Mouse (Mus musculus) kidney, embryonic 14.5 days (tissue): ENCODE results near the gene Actn1. TPM values are rescaled to one million over a fixed set of nuclear protein-coding genes. Genes with fewer than 3 reads are reported as not detected.

Experiments
- ATAC-seq: fragments of 200-750 bp; cut with Nextera tagmentation; 2 replicates; pipeline ENCODE4 v1.8.0; 2017; ENCODE audit warnings: moderate number of reproducible peaks, mild to moderate bottlenecking, moderate TSS enrichment, moderate library complexity; ENCODE audit not compliant: low FRiP score, low TSS enrichment
- H3K27ac ChIP-seq: fragments of 300-500 bp; sonication (generic); 2 replicates; pipeline ENCODE4 v1.5.1; 2014; ENCODE audit warnings: low read depth, mild to moderate bottlenecking, low read length, moderate library complexity, mixed read lengths
- H3K27me3 ChIP-seq: fragments of 300-500 bp; sonication (generic); 2 replicates; pipeline ENCODE4 v1.6.1; 2014; ENCODE audit warnings: mild to moderate bottlenecking, low read length; ENCODE audit not compliant: control insufficient read depth, insufficient read depth
- H3K36me3 ChIP-seq: fragments of 300-500 bp; sonication (generic); 2 replicates; pipeline ENCODE4 v1.6.1; 2014; ENCODE audit warnings: low read length, mixed read lengths; ENCODE audit not compliant: control insufficient read depth, insufficient read depth
- H3K4me1 ChIP-seq: fragments of 300-500 bp; sonication (generic); 2 replicates; pipeline ENCODE4 v1.6.1; 2014; ENCODE audit warnings: low read length, mixed read lengths; ENCODE audit not compliant: control insufficient read depth, insufficient read depth
- H3K4me2 ChIP-seq: fragments of 300-500 bp; sonication (generic); replicated peaks from 2 replicates; pipeline ENCODE4 v1.6.1; 2014; ENCODE audit warnings: low read depth, mild to moderate bottlenecking, low read length
- H3K4me3 ChIP-seq: fragments of 300-500 bp; sonication (generic); 2 replicates; pipeline ENCODE4 v1.5.1; 2014; ENCODE audit warnings: mild to moderate bottlenecking, low read length
- H3K9ac ChIP-seq: fragments of 300-500 bp; sonication (generic); 2 replicates; pipeline ENCODE4 v1.6.1; 2014; ENCODE audit warnings: low read depth, mild to moderate bottlenecking, low read length, moderate library complexity
- H3K9me3 ChIP-seq: fragments of 300-500 bp; sonication (generic); 2 replicates; pipeline ENCODE4 v1.6.1; 2016; ENCODE audit warnings: low read length; ENCODE audit not compliant: control insufficient read depth
- WGBS: fragments of 180-500 bp; shearing (Covaris S2); extraction: QIAGEN DNeasy Blood & Tissue Kit; methylation state at CpG from one replicate; pipeline ENCODE4 v1.1.7; 2014; 5-methylcytosine and 5-hydroxymethylcytosine counted together
- polyA plus RNA-seq: library from polyadenylated mRNA; unstranded; fragments of >200 nt; fragmentation: Nextera tagmentation; extraction: Ambion mirVana; gene quantifications from 2 replicates; pipeline ENCODE4 v1.2.1, GENCODE M21; 2014

The Actn1 gene
- 38.3 and 52.6 TPM in 2 replicates for polyA plus RNA-seq

DNA sequence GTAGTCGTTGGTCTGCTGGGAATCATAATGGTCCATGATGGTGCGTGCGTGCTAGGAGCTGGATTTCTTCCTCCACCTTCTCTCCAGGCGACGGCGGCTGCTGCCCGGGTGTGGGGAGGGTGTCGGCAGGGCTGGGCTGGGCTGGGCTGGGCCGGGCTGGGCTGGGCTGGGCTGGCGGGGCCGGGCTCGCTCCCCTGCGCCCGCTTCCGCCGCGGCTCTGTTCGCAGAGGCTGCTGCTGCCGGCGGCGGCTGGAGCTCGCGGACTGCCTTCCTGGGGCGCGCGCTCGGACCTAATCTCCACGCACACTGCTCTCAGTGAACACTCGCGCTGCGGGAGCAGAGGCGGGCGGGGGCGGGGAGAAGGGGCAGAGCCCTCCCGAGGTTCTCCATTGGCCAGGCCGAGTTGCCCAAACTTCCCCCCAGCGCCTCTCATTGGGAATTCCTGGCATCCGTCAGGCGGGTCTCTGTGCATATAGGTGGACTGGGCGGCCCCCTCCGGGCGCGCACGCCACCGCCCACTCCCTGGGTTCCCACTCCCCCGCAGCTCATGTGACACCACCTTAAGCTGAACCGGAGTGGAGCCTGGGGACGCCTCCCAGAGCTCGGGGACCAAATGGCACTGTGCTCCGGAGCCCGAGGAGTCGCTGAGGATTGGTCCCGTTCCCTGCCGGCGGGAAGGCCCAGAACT lies at the start of gene Actn1:
Actn1 (minus strand) TSS at position 316 of the 688 bp plus-strand sequence.
- H3K4me1 ChIP-seq, result peaks cover 19% of the 10 kb centered on the region
- peak within 1 kb of the TSS; percentile 91 for H3K9ac ChIP-seq
- H3K27me3 ChIP-seq, result no peaks in the 10 kb centered on the region
- 0% methylated on average over 48 of the region's 55 CpGs for WGBS
- H3K4me2 ChIP-seq, result peak within 1 kb of the TSS; percentile 82
- H3K9me3 ChIP-seq, result no peaks in the 10 kb centered on the region
- H3K4me3 ChIP-seq, result peak within 1 kb of the TSS; percentile 84
- peak; percentile 95 for ATAC-seq
- no peaks in the 10 kb centered on the region for H3K36me3 ChIP-seq
- peak within 1 kb of the TSS; percentile 98 for H3K27ac ChIP-seq

DNA sequence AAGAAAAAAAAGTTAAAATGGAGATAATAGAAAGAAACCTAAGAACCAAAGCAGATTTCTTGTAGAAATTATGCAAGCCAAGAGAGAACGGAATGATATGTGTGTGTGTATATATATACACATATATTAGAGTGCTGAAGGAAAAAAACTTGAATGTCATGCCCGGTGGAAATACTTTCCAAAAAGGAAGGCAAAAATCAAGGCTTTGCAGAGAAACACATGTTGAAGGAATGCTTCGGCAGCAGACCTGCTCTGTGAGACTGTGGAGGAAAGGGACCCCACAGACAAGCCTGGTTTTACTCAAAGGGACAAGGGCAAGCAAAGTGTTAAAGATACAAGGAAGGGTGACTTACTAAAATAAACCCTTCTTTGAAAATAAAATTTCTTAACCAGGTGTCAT lies 47.4 kb upstream of the Actn1 start:
- no peak overlapping the region for H3K4me2 ChIP-seq
- H3K4me1 ChIP-seq, result no peaks in the 10 kb centered on the region
- peaks cover 3% of the 10 kb centered on the region; the same call in 1 of the 2 replicates for H3K9me3 ChIP-seq
- H3K27me3 ChIP-seq, result no peaks in the 10 kb centered on the region
- no peak for ATAC-seq
- no peak overlapping the region for H3K9ac ChIP-seq
- no peak overlapping the region for H3K27ac ChIP-seq
- H3K36me3 ChIP-seq, result no peaks in the 10 kb centered on the region
- 64% methylated on average over 3 of the region's 3 CpGs for WGBS
- H3K4me3 ChIP-seq, result no peak overlapping the region

DNA sequence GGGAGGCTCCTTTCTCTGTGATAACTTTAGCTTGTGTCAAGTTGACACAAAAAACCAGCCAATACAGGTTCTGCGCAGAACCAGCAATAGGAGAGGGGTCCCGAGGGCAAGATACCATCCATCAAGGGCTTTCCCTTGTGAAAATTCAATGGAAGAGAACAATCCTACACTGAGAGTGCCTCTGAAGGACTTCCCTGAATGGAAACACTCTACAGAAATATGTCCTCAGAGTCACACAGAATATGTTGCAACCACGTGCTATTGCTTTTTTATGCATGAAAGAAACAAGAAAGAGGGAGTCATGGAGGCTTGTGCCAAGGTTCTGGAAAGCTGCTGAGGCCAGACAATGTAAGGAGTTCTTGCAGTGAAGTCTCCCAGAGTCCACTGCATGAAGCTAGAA lies 44.3 kb upstream of the Actn1 start:
- Histone ChIP-seq H3K9ac (no peak overlapping the region), H3K36me3 (no peaks in the 10 kb centered on the region), H3K4me3 (no peak overlapping the region), H3K27me3 (no peaks in the 10 kb centered on the region), H3K4me2 (no peak overlapping the region), H3K9me3 (peaks cover 3% of the 10 kb centered on the region; the same call in 1 of the 2 replicates), H3K4me1 (no peaks in the 10 kb centered on the region), H3K27ac (no peak overlapping the region)
- no peak for ATAC-seq
- WGBS, result 94% methylated on average over 3 of the region's 3 CpGs

DNA sequence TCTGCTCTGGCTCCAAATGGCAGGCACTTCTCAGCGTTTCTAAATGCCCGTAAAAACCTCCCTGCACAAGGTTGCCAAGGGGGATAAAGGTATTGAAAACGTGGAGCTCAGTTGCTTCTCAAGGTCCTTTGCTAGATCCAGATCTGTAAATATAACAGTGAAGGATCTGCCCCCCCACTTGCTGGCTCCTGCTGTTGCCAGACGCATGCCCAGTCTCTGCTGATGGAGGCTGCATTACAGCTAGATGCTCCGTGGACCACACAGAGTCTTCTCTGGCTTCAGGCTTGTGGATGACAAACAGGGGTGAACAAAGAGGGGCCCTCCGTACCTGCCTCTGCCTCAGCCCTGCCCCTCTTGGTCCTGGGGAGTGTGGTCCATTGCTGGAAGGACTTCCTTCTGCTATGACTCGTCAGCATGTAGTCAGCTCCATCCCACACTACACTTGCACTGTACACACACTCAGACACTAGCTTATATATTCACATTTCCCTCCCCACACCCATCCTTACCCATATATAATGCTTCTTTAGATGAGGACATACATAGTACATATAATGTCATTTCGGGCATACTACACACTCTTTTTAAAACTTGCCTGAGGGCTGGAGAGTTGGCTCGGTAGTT lies 40.8 kb upstream of the Actn1 start:
- Histone ChIP-seq H3K9ac (no peak overlapping the region), H3K4me3 (no peak overlapping the region), H3K4me2 (no peak overlapping the region), H3K27me3 (no peaks in the 10 kb centered on the region), H3K9me3 (peaks cover 3% of the 10 kb centered on the region; the same call in 1 of the 2 replicates), H3K27ac (no peak overlapping the region), H3K4me1 (no peaks in the 10 kb centered on the region), H3K36me3 (no peaks in the 10 kb centered on the region)
- no peak for ATAC-seq
- WGBS, result 75% methylated on average over 9 of the region's 9 CpGs

DNA sequence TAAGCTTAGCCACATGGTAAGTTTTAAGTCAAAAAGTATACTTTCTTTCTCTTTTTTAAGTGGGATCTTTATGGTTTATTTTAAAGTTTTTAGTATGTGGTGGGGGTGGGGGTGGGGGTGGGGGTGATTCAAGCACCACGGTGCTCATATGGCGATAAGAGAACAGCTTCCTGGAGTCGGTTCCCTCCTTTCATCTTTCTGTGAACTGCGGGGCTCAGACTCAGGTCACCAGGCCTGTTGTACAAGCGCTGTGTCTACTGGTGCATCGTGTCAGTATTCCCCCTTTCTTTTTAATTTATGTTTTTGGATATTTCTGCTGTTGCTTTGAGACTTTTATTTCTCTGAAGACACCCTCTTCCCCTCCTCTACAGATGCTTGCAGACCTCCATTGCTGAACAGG lies 38.5 kb upstream of the Actn1 start:
- Histone ChIP-seq H3K36me3 (no peaks in the 10 kb centered on the region), H3K4me3 (no peak overlapping the region), H3K27ac (no peak overlapping the region), H3K9ac (no peak overlapping the region), H3K4me1 (no peaks in the 10 kb centered on the region), H3K9me3 (no peaks in the 10 kb centered on the region), H3K27me3 (no peaks in the 10 kb centered on the region), H3K4me2 (no peak overlapping the region)
- ATAC-seq, result no peak
- 32% methylated on average over 6 of the region's 6 CpGs for WGBS

DNA sequence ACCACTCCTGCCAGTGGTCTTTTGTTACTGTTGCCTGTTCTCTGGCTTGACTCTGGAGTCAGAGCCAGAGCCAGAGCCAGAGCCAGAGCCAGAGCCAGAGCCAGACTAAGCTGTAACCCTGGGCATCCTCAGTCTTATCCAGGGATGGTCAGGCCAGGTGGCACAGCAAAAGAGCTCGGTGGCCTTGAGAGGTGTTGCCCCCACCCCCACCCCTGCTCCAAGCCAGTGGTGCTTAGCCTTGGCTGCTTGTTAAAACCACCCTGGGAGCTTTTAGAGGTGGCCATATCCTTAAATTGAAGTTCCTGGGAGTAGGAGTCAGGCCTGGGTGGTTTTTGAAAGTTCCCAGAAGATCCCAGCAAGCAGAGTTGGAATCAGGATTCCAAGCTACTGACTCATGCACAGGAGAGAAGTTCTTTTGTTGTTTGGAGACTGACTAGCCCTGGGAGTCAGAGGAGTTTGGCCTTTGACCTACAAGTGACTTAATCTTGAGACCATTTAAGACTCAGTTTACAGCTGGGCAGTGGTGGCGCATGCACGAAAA lies 31.8 kb upstream of the Actn1 start:
- no peak for ATAC-seq
- WGBS, result 50% methylated on average over 3 of the region's 3 CpGs
- Histone ChIP-seq H3K36me3 (no peaks in the 10 kb centered on the region), H3K9ac (no peak overlapping the region), H3K4me2 (no peak overlapping the region), H3K4me1 (no peaks in the 10 kb centered on the region), H3K27ac (no peak overlapping the region), H3K27me3 (no peaks in the 10 kb centered on the region), H3K9me3 (no peaks in the 10 kb centered on the region), H3K4me3 (no peak overlapping the region)

DNA sequence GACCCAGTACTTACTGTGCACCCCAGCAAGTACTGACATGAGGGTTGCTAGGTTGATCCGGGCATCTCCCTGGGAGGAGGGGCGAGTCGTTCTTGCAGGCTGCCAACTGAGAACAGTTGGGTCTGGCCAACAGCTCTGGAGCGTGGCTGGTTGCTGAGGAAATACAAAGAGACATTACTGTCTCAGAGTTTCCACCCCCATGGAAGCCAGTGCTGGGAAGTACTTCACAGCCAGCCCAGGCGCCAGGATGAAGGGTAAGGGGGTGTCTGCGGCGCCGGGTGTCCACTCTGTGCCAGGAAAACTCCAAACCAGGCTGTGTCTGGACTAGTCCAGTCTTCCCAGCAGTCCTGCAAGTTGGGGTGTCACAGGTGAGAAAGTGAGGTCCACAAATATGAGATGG lies 30.8 kb upstream of the Actn1 start:
- H3K4me2 ChIP-seq, result no peak overlapping the region
- no peaks in the 10 kb centered on the region for H3K36me3 ChIP-seq
- H3K4me3 ChIP-seq, result no peak overlapping the region
- ATAC-seq, result no peak
- no peaks in the 10 kb centered on the region for H3K27me3 ChIP-seq
- H3K4me1 ChIP-seq, result no peaks in the 10 kb centered on the region
- no peak overlapping the region for H3K9ac ChIP-seq
- WGBS, result 93% methylated on average over 8 of the region's 8 CpGs
- no peak overlapping the region for H3K27ac ChIP-seq
- no peaks in the 10 kb centered on the region for H3K9me3 ChIP-seq

DNA sequence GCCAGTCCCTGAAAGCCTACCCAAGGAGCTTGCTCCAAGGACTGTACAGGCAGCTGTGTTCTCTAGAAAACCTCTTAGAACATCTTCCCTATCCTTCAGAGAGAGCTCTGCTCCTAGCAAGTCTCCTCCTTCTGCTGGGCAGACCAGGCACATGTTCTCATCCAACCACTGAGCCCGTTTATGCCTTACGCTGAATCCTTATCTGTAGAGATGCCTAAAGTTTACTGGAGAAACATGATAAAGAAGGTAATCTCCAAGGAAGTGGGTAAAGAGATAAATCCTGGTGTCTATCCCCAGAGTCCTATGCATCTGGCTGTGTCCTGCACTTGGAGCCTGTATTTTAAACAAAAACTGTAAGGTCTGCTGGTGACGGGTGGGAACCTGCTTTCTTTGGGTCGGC lies 30.3 kb upstream of the Actn1 start:
- H3K4me2 ChIP-seq, result no peak overlapping the region
- H3K27me3 ChIP-seq, result no peaks in the 10 kb centered on the region
- H3K4me1 ChIP-seq, result no peaks in the 10 kb centered on the region
- 85% methylated on average over 4 of the region's 4 CpGs for WGBS
- no peaks in the 10 kb centered on the region for H3K36me3 ChIP-seq
- H3K9me3 ChIP-seq, result no peaks in the 10 kb centered on the region
- ATAC-seq, result no peak
- H3K9ac ChIP-seq, result no peak overlapping the region
- no peak overlapping the region for H3K4me3 ChIP-seq
- no peak overlapping the region for H3K27ac ChIP-seq

DNA sequence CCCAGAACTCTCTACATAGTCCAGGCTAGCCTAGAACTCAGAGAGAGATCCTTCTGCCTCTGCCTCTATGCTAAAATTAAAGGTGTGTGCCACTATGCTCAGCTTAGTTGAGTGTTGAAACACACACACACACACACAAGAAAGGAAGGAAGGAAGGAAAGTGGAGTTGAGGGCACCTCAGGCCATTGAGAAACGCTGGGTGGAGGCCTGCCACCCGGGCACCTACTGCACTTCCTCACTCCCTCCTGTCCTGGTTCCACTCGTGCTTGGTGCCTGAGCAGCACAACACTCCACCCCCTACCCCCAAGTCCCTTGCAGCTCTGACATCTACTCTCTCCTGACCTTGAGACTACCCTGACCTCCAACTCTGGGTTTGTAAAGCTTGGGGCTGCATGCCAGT lies 29.6 kb upstream of the Actn1 start:
- no peak overlapping the region for H3K4me2 ChIP-seq
- WGBS, result 67% methylated on average over 3 of the region's 3 CpGs
- no peak for ATAC-seq

More for the DNA sequence above, 29.6 kb upstream of the Actn1 start:
- H3K9me3 ChIP-seq, result no peaks in the 10 kb centered on the region
- no peak overlapping the region for H3K9ac ChIP-seq
- H3K4me3 ChIP-seq, result no peak overlapping the region
- H3K4me1 ChIP-seq, result no peaks in the 10 kb centered on the region
- no peaks in the 10 kb centered on the region for H3K36me3 ChIP-seq
- no peak overlapping the region for H3K27ac ChIP-seq
- H3K27me3 ChIP-seq, result no peaks in the 10 kb centered on the region
